Mouse (Mus musculus): ENCODE results near the gene Lax1. TPM values are rescaled to one million over a fixed set of nuclear protein-coding genes. Genes with fewer than 3 reads are reported as not detected.
A peak's percentile ranks its signal among the peaks of the same experiment; 100 is the strongest.
"Not testable (repeated sequence)": the region's sequence is repeated elsewhere in the genome, so short reads cannot be mapped to it uniquely, and the experiment has no call there.

Gene Lax1
- total RNA-seq, 2 experiments from 2014 or later: 0.19 to 0.51 TPM

DNA sequence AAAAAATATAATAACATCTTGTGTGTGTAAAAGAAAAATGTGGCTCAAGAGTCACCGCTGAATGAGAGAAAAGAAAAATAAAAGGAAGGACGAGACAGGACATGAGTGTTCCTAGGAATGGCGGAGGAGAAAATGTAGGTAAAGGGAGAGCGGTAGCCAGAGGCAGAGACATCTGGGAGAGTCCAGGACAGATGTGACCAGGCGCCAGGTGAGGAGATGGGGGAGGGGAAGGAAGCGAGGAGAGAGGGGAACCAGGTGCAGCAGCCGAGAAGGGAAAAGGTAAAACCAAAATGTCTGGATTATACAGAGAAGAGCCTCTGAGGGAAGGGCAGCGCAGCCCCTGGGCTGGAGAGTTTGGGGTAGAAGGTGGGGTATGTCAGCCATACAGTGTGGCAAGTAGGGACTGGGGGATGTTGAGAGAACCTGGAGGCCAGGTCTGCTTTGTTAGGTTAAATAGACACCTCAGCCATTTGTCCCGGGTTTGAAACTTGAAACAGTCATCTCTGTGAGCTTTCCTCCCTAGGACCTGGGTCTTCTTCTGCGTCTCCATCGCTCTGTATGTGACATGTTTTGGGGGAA lies 3.7 kb upstream of the Lax1 start:
- DNase-seq: no peak
- intact Hi-C loops (cut with DNase I): no loop called here

DNA sequence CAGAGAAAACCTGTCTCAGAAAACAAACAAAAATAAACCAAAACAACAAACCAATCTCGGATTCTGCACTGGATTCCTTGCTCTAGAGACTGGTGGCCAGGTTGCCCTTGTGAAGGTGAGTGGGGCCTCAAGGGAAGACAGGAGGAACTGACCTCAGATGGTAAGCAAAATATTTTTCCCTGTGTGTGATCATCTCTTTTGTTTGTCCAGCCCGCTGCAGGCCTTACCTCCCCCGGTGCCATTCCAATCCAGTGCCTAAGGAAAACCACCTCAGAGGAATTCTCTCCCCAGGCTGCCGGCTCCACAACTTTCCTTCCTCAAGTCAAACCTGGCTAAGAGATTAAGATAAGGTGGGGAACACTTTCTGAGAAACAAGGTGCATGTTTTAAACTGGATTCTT lies 2.3 kb upstream of the Lax1 start:
- DNase-seq: no peak
- intact Hi-C loops (cut with DNase I): no loop called here

DNA sequence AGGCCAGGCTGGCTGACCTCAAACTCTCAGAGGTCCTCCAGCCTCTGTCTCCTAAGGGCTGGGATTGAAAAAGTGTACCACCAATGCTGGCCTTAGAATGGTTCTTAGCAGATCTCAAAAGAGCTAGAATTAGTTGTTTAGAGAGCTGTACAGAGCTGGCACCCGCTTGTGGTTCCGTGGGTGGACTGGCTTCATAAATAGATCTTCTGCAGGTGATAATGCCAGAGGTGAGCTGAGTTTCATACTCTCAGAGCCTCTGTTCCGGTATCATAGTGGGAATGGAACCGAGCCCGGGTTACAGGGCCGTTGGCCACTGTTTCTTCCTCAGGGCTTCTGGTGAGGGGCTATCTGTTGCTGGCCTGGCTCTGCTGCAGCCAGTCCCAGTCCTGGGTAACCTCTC lies 1.1 kb upstream of the Lax1 start:
- intact Hi-C loops (cut with DNase I): no loop called here
- no peak for DNase-seq

DNA sequence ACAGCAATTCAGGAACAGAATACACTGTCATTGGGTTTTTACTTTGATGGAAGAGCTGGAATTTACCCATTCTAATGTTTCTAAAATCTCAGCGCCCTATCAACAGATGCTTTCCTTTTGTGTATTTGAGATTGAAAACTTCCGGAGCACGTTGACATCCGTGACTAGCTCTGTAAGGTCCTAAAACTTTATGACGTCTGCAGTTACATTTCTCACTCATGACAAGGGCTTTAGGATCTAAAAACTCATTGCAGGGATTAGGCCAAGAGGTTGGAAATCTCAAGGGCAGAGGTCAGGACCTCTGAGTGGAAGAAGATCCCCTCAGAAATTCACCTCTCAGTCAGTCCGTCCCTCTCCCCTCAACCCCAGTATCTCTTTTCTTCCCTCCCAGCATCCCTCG lies 1.6 kb downstream of the Lax1 start:
- DNase-seq: no peak
- intact Hi-C loops (cut with DNase I): no loop called here

DNA sequence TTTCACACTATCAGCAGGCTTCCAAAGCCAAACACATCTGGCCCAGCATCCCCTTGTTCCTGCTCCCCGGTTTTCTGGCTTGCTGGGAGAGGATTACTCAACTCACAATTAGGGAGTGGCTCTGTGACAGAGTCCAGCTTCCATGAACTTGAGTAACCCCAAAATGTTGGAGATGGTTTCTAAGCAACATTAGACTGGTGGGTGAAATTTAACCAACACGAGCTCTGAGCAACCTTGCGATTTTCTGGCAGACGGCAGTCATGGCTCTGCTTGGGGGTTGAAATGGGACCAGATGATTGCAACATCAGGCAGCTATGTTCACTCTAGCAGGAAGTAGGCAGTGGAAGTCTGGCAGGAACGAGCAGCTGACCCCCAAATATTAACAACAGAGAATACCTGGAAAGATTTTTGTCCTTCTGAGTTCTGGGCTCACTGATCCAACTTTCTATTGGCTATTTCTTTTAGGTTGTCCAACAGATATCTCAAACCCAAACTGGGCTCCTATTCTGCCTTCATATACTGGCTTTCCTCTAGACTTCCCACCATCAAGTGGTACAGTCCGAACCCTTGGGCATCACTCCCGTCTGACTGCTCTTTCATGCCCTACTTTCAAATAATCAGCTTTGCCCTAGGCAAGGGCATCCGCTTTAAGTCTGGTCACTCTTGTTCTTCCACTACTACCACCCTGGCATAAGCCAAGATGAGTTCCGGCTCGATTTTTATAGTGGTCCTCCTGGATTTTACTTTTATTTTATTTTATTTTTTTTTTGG lies 4.0 kb downstream of the Lax1 start:
- intact Hi-C loops (cut with DNase I): no loop called here
- peak; percentile 62 for DNase-seq

DNA sequence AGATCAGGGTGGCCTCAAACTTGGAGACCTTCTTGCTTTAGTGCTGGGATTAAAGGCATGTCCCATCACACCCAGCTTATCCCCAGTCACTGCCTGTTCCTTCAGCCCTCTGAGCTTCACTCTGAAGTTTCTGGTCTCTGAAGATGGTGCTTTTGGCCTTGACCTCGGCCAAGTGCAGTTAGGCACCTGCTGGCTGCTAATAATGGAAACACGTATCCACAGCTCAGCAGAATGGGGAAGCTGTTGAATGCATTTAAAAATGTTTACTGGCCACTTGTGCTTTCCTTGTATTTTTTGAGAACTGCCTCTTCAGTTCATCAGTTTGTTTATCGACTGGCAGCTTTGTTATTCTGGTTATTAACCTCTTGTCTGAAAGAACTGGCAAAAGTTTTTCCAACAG lies 18.1 kb downstream of the Lax1 start:
- intact Hi-C loops (cut with DNase I): no loop called here
- DNase-seq: no peak

DNA sequence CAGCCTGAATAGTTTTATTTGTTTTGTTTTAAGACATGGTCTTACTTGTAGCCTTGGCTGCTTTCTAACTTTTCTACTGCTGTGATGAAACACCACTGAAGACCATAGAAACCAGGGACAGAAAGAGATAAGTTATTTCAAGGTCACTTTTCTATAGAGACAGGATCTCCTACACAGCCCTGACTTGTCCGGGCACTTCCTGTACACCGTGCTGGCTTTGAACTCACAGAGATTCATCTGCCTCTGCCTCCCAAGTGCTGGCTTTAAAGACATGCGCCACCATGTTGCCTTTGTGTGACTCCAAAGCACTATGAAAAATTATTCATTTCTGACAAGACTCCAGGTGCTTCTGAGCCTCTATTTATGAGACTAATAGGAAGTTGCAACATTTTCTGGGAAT lies 18.6 kb downstream of the Lax1 start:
- intact Hi-C loops (cut with DNase I): no loop called here
- DNase-seq: no peak

DNA sequence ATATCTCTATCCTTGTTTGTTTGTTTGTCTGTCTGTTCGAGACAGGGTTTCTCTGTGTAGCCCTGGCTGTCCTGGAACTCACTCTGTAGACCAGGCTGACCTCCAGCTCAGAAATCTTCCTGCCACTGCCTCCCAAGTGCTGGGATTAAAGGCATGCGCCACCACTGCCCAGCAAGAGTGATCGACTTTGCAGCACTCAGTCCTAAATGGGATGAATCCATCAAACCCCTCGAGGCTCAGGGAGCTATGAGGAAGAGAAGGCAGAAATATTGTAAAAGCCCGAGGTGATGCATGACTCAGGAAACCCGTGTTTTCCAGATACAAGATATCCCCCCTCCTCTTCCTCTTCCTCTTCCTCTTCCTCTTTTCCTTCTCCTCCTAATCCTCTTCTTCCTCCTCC lies 19.1 kb downstream of the Lax1 start:
- DNase-seq: no peak
- intact Hi-C loops (cut with DNase I): no loop called here

DNA sequence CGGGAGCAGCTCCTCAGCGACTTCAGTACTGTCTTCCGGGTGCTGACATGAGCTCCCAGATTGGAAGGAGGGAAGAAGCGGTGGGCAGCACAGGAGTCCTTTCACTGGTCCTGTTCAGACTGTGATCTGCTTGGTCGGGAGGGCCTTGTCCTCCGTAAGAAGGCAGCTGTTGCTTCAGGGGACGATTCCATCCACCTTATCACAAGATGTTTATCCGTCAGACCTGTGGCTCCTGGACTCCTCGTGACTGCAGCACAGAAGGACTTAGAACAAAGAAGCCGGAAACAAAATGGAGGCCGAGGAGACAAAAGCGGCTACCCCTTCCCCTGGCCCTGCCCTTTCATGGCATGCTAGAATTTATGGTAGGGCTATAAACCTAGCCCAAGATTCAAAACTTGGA lies 19.7 kb downstream of the Lax1 start:
- intact Hi-C loops (cut with DNase I): no loop called here
- DNase-seq: no peak

DNA sequence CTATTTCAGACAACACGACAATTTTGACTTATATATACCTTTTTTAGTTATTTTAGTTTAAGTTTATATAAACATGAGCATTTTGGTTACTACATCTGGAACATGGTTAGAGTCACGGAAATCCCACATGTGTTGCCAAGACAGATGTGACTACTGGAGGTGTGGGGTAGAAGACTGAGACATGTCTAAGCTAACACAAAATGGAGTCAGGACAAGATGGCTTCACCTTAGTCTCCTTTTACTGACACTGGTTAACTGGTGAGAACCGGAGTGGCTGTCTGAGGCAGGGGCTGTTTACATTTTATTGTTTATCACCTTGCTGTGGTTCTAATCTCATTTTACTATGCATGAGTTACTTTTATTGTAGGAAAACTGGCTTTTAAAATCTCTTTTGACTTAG lies 21.3 kb downstream of the Lax1 start:
- no peak for DNase-seq
- intact Hi-C loops (cut with DNase I): no loop called here

DNA sequence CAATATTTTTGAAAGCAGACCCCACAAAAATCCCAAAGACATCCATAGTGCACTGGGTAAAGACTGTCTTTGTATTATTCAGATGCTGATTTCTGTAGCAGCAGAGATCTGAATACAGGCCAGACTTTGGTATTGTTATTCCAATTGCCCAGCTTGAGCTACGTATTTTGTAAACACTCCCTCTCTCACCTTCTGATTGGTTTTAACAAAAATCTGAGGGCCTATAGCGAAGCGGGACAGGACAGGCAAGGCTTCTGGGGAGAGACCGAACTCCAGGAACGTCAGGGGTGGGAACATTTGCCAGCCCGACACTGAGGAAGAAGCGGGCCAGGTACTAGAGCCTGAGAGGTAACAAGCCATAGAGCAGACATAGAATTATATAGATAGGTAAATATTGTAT lies 22.2 kb downstream of the Lax1 start:
- no peak for DNase-seq
- intact Hi-C loops (cut with DNase I): no loop called here

DNA sequence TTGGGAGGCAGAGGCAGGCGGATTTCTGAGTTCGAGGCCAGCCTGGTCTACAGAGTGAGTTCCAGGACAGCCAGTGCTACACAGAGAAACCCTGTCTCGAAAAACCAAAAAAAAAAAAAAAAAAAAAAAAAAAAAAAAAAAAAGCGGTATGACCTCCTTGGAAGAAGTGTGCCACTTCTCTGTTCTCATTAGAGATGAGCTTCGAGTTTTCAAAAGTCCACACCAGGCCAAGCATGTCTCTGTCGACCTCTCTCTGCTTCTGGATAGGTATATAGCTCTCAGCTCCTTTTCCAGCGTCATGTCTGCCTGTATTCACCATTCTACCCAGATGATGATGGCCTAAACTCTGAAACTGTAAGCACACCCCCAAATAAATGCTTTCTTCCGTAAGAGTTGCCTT lies 24.2 kb downstream of the Lax1 start:
- intact Hi-C loops (cut with DNase I); DNase-seq: not testable (repeated sequence)

DNA sequence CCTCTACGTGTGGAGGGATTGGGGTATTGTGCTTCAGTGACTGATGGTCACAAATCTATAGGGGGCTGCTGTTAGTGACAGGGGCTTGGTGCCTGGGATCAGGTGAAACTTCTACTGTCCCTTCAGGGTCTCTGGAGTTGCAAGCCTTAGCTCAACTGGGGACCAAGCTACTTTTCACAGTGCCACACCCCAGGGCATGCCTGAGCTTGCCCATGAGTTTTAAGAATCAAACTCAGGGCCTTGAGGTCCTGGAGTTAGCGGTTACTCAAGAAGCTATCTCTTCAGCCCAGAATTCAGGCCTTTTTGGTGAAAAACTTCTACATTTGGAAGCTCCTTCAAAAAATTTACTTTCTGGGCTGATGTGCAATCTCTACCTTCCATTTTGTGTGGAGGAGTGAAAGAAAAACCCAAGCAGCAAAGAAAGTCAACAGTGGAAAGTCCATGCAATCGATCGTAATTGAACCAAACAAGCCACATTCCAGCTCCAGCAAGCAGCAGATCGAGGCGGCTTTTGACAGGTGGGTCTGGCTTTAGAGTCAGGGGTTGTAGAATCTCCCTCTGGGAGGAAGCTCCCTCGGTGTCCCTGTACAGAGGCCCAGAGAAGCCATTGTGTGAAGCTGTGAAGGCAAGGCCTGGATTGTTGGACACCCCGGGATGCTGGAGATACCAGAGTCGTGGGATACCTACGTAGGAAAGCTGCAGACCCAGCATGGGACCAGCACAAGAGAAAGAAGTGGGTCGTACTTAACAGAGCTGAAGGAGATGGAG lies 25.5 kb downstream of the Lax1 start:
- intact Hi-C loops (cut with DNase I): no loop called here
- DNase-seq: no peak

DNA sequence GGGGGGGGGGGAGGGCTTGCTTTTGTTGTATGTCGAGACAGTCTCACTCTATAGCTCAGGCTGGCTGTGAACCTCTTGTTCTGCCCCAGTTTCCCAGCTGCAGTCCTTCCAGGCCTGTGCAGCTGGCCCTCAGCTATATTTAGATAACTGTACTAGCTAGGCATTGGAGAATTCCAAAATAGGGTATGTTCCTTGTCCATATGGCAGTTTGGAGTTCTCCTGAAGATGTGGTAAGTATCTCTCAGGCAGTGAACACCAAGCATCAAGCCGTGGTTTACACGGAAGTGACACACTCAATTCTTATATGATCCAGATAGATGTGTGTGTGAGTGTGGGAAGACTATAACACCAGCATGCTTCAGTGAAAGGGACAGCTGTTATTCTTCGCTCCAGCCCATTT lies 26.5 kb downstream of the Lax1 start:
- intact Hi-C loops (cut with DNase I): no loop called here
- no peak for DNase-seq

DNA sequence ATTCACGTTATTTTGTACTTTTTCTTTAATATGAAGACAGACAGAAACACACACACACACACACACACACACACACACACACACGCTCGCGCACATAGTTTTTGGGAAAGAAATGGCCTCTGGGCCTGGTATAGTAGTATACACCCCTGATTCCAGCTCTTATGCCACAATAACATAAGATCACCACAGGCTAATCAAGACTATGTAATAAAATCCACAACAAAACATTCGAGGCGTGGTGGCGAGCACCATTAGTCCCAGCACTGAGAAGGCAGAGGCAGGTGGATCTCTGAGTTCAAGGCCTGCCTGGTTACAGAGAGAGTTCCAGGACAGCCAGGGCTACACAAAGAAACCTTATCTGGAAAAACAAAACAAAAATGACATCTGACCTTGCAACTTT lies 27.0 kb downstream of the Lax1 start:
- no peak for DNase-seq
- intact Hi-C loops (cut with DNase I): no loop called here

DNA sequence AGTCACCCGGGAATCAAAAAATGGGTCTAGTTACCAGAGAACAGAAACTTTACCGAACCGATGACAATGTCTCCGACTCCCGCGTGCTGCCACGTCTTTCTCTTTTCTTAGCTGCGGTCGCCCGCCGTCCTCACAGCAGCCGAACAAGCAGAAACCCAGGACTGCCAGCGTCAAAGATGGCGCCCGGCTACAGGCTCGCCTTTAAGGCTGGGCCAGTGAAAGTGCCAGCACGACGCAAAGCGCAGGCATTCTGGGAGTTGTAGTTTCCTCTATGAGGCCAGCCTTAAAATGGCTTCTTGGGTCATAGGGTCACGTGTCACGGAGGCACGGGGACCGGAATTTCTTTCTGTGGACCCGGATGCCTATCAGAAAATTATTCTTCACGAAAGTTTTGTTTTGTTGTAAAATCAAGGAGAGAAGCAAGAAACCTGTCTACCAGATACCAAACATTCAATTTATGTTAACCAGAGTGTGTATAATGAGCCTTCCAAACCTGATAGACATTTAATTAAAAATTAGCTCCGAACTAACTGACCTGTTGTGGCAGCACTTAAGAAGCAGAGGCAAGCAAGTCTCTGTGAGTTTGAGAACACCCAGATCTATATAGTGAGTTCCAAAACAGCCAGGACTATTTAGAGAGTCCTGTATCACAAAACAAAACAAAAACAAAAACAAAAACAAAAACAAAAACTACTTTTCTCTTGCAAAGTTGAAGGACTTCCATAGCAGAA lies 28.5 kb downstream of the Lax1 start, which contains the start of gene Gm38394:
Gene Gm38394, minus strand, starts transcription at position 116 of the 731 bp plus-strand sequence.
- DNase-seq: peak; percentile 88 to 92
- intact Hi-C loops (cut with DNase I): no loop called here

DNA sequence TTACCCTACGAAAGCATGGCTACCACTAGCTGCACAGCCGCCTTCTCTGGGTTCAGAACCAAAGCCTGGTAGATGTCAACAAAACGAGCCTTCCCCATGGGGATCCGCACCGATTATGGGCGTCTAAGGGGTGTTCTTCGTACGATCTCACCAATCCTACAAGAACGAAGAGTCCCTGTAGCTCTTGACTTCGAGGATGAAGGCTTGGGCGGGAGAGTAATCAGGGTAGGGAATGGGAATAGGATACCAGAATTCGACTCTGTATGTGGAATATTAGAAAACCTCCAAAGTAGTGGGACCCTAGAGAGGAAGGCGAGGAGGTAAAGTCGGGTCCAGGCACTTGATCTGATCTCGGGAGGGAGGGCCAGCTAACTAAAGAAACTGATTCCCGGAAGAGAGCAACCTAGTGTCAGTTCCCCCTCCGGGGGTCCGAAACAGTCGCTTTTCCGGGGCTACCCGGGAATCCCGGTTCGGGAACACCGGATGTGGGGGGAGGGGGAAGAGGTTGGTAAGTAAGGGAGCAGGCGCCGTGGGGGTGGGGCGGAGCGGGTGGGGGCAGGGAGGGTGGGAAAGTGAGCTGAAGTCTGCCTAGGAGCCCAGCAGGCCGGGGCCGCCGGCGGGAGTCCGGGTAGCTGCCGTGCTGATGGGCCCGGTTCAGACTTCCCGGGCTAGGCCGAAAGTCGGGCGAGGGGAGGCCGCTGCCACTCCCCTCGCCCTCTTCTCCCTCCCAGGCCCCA lies 29.3 kb downstream of the Lax1 start, which contains the start of gene Zbed6:
Gene Zbed6, minus strand, starts transcription at position 420 of the 737 bp plus-strand sequence.
- DNase-seq: peak; percentile 77 to 82
- intact Hi-C loops (cut with DNase I): no loop called here

DNA sequence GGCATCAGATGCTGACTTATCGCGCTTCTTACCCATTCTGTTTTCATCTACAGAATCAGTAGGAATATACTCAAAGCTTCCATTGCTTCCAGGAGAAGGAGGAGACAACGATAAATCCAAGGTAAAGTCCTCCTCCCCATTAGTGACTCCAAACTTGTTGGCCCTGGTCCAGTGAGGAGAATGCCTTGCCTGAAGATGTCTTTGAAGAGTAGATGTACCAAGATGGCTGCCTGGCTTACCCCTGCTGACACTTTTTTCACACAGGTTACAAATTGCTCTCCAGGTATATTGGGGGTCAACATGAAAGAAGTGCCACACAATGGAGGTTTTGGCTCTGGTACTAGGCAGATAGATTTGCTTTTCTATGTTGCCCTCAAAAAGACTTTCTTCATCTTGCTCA lies 31.0 kb downstream of the Lax1 start:
- peak in 1 of 2 experiments; percentile 18 for DNase-seq
- intact Hi-C loops (cut with DNase I): no loop called here

DNA sequence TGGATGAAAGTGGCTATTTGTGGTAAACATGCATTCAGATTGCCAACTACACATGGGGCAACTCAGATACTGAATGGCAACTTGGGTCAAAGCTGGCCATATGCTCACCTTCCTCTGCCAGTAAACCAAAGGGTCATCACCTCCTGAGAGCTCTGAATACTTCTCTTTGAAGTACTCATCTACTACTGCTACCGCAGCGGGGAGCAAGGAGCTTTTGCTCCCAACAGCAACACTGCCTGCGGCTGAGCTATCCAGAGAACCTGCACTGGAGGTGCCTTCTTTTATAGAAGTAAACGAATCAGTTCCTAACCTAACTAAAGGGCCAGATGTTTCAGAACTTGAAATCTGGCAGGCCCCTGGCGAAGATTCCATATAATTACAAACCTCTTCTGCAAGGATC lies 33.1 kb downstream of the Lax1 start:
- intact Hi-C loops (cut with DNase I): no loop called here
- DNase-seq: no peak

DNA sequence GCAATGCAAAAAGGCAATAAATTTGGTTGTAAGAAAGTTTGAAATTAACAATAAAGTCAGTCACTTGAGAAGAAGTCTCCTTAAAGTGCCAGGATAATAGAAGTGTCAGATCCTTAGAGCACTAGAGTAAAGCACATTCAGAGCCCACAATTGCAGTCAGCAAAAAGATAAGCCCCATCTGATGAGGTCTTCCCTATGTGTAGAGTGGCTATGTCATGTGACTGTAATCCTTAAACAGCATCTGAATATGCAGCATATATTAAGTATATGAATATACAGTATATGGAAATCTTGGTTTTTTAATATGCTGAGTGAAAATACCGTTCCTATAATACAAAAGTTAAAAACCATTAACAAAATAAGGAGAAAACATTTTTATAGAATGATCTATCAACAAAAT lies 36.9 kb downstream of the Lax1 start:
- no peak for DNase-seq
- intact Hi-C loops (cut with DNase I): no loop called here

Measured in heart, postnatal 14 days (tissue).